Mouse (Mus musculus): ENCODE measurements around the gene As3mt. TPM values are rescaled to one million over a fixed set of nuclear protein-coding genes. Genes with fewer than 3 reads are reported as not detected.
"Not testable (repeated sequence)": the region's sequence is repeated elsewhere in the genome, so short reads cannot be mapped to it uniquely, and the experiment has no call there.

Gene As3mt
- polyA plus RNA-seq, 1 experiment from 2014 or later, result 45.6 TPM

GRCm38 (mm10) chr19:46771801-46772200, 64.5 kb downstream of the As3mt start:
- WGBS, result 69% methylated on average over 6 of the region's 6 CpGs
- no peak overlapping the region for H3K4me2 ChIP-seq
- H3K4me3 ChIP-seq (replicated peaks), result no peak overlapping the region
- H3K4me1 ChIP-seq, result peaks cover 12% of the 10 kb centered on the region; the same call in 1 of the 2 replicates
- H3K9ac ChIP-seq, result no peak overlapping the region
- no peaks in the 10 kb centered on the region for H3K36me3 ChIP-seq
- H3K9me3 ChIP-seq (replicated peaks), result no peaks in the 10 kb centered on the region
- no peak for ATAC-seq (replicated peaks; ENCODE audit: low FRiP score)
- no peaks in the 10 kb centered on the region for H3K27me3 ChIP-seq
- H3K27ac ChIP-seq, result no peak overlapping the region

GRCm38 (mm10) chr19:46776391-46776790, 69.1 kb downstream of the As3mt start:
- Histone ChIP-seq H3K4me3 (replicated peaks) (no peak overlapping the region), H3K27me3 (no peaks in the 10 kb centered on the region), H3K9ac (no peak overlapping the region), H3K36me3 (no peaks in the 10 kb centered on the region), H3K27ac (no peak overlapping the region), H3K4me2 (no peak overlapping the region), H3K9me3 (replicated peaks) (no peaks in the 10 kb centered on the region), H3K4me1 (0 out of 2 replicates have a peak, but pooled peaks cover 4% of the 10 kb centered on the region)
- WGBS, result 65% methylated on average over 5 of the region's 5 CpGs
- ATAC-seq (replicated peaks; ENCODE audit: low FRiP score), result no peak

GRCm38 (mm10) chr19:46776850-46777249, 69.6 kb downstream of the As3mt start:
- Histone ChIP-seq H3K27ac (no peak overlapping the region), H3K27me3 (no peaks in the 10 kb centered on the region), H3K4me1 (0 out of 2 replicates have a peak, but pooled peaks cover 4% of the 10 kb centered on the region), H3K4me2 (no peak overlapping the region), H3K4me3 (replicated peaks) (no peak overlapping the region), H3K9me3 (replicated peaks) (no peaks in the 10 kb centered on the region), H3K9ac (no peak overlapping the region), H3K36me3 (no peaks in the 10 kb centered on the region)
- 74% methylated on average over 3 of the region's 3 CpGs for WGBS
- ATAC-seq (replicated peaks; ENCODE audit: low FRiP score), result no peak

GRCm38 (mm10) chr19:46777928-46778680, 70.8 kb downstream of the As3mt start:
- no peak overlapping the region for H3K9ac ChIP-seq
- WGBS, result 55% methylated on average over 12 of the region's 12 CpGs
- H3K4me2 ChIP-seq, result no peak overlapping the region
- H3K4me1 ChIP-seq, result 0 out of 2 replicates have a peak, but pooled peaks cover 4% of the 10 kb centered on the region
- H3K4me3 ChIP-seq (replicated peaks), result no peak overlapping the region
- no peaks in the 10 kb centered on the region for H3K9me3 ChIP-seq (replicated peaks)
- no peak for ATAC-seq (replicated peaks; ENCODE audit: low FRiP score)
- H3K36me3 ChIP-seq, result no peaks in the 10 kb centered on the region
- H3K27me3 ChIP-seq, result no peaks in the 10 kb centered on the region
- H3K27ac ChIP-seq, result no peak overlapping the region

- not testable (repeated sequence) for H3K4me2 ChIP-seq; H3K4me3 ChIP-seq (replicated peaks); H3K9ac ChIP-seq; ATAC-seq (replicated peaks; ENCODE audit: low FRiP score); H3K27ac ChIP-seq; H3K4me1 ChIP-seq; H3K27me3 ChIP-seq; H3K36me3 ChIP-seq; H3K9me3 ChIP-seq (replicated peaks)
- 96% methylated on average over 1 of the region's 1 CpGs for WGBS
Measured at GRCm38 (mm10) chr19:46779130-46779529, 71.9 kb downstream of the As3mt start.

GRCm38 (mm10) chr19:46784038-46784437, 76.8 kb downstream of the As3mt start:
- no peak for ATAC-seq (replicated peaks; ENCODE audit: low FRiP score)
- Histone ChIP-seq H3K27ac (0 out of 2 replicates have a peak overlapping the region, but pooled peaks have one; percentile 22), H3K36me3 (no peaks in the 10 kb centered on the region)

GRCm38 (mm10) chr19:46784502-46784901, 77.2 kb downstream of the As3mt start:
- Histone ChIP-seq H3K4me1 (peaks cover 16% of the 10 kb centered on the region), H3K36me3 (no peaks in the 10 kb centered on the region), H3K4me2 (no peak overlapping the region), H3K27ac (0 out of 2 replicates have a peak overlapping the region, but pooled peaks have one; percentile 28), H3K9ac (0 out of 2 replicates have a peak overlapping the region, but pooled peaks have one; percentile 5), H3K27me3 (no peaks in the 10 kb centered on the region), H3K4me3 (replicated peaks) (no peak overlapping the region), H3K9me3 (replicated peaks) (no peaks in the 10 kb centered on the region)
- ATAC-seq (replicated peaks; ENCODE audit: low FRiP score), result no peak
- 76% methylated on average over 6 of the region's 6 CpGs for WGBS

More at GRCm38 (mm10) chr19:46784038-46784437, 76.8 kb downstream of the As3mt start:
- Histone ChIP-seq H3K9me3 (replicated peaks) (no peaks in the 10 kb centered on the region), H3K4me3 (replicated peaks) (no peak overlapping the region), H3K27me3 (no peaks in the 10 kb centered on the region), H3K4me1 (peaks cover 16% of the 10 kb centered on the region), H3K4me2 (no peak overlapping the region), H3K9ac (0 out of 2 replicates have a peak overlapping the region, but pooled peaks have one; percentile 5)
- 67% methylated on average over 5 of the region's 5 CpGs for WGBS

GRCm38 (mm10) chr19:46785633-46786032, 78.4 kb downstream of the As3mt start:
- no peak for ATAC-seq (replicated peaks; ENCODE audit: low FRiP score)
- no peak overlapping the region for H3K4me2 ChIP-seq
- no peak overlapping the region for H3K4me3 ChIP-seq (replicated peaks)
- no peak overlapping the region for H3K9ac ChIP-seq
- WGBS, result 83% methylated on average over 4 of the region's 4 CpGs
- H3K4me1 ChIP-seq, result peaks cover 16% of the 10 kb centered on the region
- H3K36me3 ChIP-seq, result no peaks in the 10 kb centered on the region
- H3K9me3 ChIP-seq (replicated peaks), result no peaks in the 10 kb centered on the region
- H3K27me3 ChIP-seq, result no peaks in the 10 kb centered on the region
- H3K27ac ChIP-seq, result no peak overlapping the region

GRCm38 (mm10) chr19:46789782-46790181, 82.5 kb downstream of the As3mt start:
- Histone ChIP-seq H3K9me3 (replicated peaks) (no peaks in the 10 kb centered on the region), H3K9ac (no peak overlapping the region), H3K4me3 (replicated peaks) (no peak overlapping the region), H3K27ac (no peak overlapping the region), H3K27me3 (no peaks in the 10 kb centered on the region), H3K36me3 (no peaks in the 10 kb centered on the region), H3K4me1 (peaks cover 9% of the 10 kb centered on the region), H3K4me2 (no peak overlapping the region)
- WGBS, result 95% methylated on average over 1 of the region's 1 CpGs
- no peak for ATAC-seq (replicated peaks; ENCODE audit: low FRiP score)

Other genes with a start within 250 kb of the As3mt start
- 24.6 and 28.7 TPM in 2 replicates for gene Trim8, start 205.8 kb upstream of the As3mt start, polyA plus RNA-seq (2015; fragmentation: Nextera tagmentation; extraction: Ambion mirVana)
- 143 and 145 TPM in 2 replicates for gene Arl3, start 134.3 kb upstream of the As3mt start, polyA plus RNA-seq (2015; fragmentation: Nextera tagmentation; extraction: Ambion mirVana)
- gene Sfxn2, start 134.1 kb upstream of the As3mt start, polyA plus RNA-seq (2015; fragmentation: Nextera tagmentation; extraction: Ambion mirVana), result 32.9 and 33.0 TPM in 2 replicates
- gene Wbp1l, start 108.4 kb upstream of the As3mt start, polyA plus RNA-seq (2015; fragmentation: Nextera tagmentation; extraction: Ambion mirVana), result 46.4 and 51.3 TPM in 2 replicates
- gene Cyp17a1, start 34.3 kb upstream of the As3mt start, polyA plus RNA-seq (2015; fragmentation: Nextera tagmentation; extraction: Ambion mirVana), result 0.12 and 0.79 TPM in 2 replicates
- gene Borcs7, start 17.6 kb upstream of the As3mt start, polyA plus RNA-seq (2015; fragmentation: Nextera tagmentation; extraction: Ambion mirVana), result 17.5 and 17.9 TPM in 2 replicates
- gene Cnnm2, start 54.1 kb downstream of the As3mt start, polyA plus RNA-seq (2015; fragmentation: Nextera tagmentation; extraction: Ambion mirVana), result 6.1 and 7.9 TPM in 2 replicates